Mouse (Mus musculus): ENCODE measurements around the gene 1700013G24Rik. TPM values are rescaled to one million over a fixed set of nuclear protein-coding genes. Genes with fewer than 3 reads are reported as not detected.

1700013G24Rik gene
- polyA plus RNA-seq (2012; rRNA removed) = not detected in 2 replicates

GRCm38 (mm10) chr4:137453234-137453767, at the start of gene 1700013G24Rik:
TSS of gene 1700013G24Rik (plus strand) at chr4:137453284.

GRCm38 (mm10) chr4:137409691-137410090, 43.4 kb upstream of the 1700013G24Rik start, which contains the start of gene Cela3a:
TSS of gene Cela3a (minus strand) at chr4:137409791.

GRCm38 (mm10) chr4:137430502-137430901, 22.6 kb upstream of the 1700013G24Rik start, which contains the start of gene Cela3b:
TSS of gene Cela3b (minus strand) at chr4:137430540.

GRCm38 (mm10) chr4:137468260-137469080, 15.4 kb downstream of the 1700013G24Rik start, which contains the start of gene Hspg2:
TSS of gene Hspg2 (plus strand) at chr4:137468769.

Other genes starting within 250 kb of the 1700013G24Rik start
- gene Wnt4, start 175.8 kb upstream of the 1700013G24Rik start, polyA plus RNA-seq (2012; rRNA removed) = 0.15 and 0.29 TPM in 2 replicates
- gene Cdc42, start 95.6 kb upstream of the 1700013G24Rik start, polyA plus RNA-seq (2012; rRNA removed) = 91.0 and 111 TPM in 2 replicates
- not detected in 2 replicates for gene Cela3a, start 43.5 kb upstream of the 1700013G24Rik start, polyA plus RNA-seq (2012; rRNA removed)
- 0.06 and 0.07 TPM in 2 replicates for gene Cela3b, start 22.7 kb upstream of the 1700013G24Rik start, polyA plus RNA-seq (2012; rRNA removed)
- gene Hspg2, start 15.5 kb downstream of the 1700013G24Rik start, polyA plus RNA-seq (2012; rRNA removed) = 2.8 and 3.7 TPM in 2 replicates
- not detected in 2 replicates for gene Ldlrad2, start 121.3 kb downstream of the 1700013G24Rik start, polyA plus RNA-seq (2012; rRNA removed)
- gene Usp48, start 140.5 kb downstream of the 1700013G24Rik start, polyA plus RNA-seq (2012; rRNA removed) = 28.9 and 31.9 TPM in 2 replicates
- gene Rap1gap, start 211.4 kb downstream of the 1700013G24Rik start, polyA plus RNA-seq (2012; rRNA removed) = 2.6 and 2.7 TPM in 2 replicates

All from liver, embryonic 14 days (tissue).